Mouse (Mus musculus) midbrain, embryonic 14.5 days (tissue): ENCODE data around the gene Tmem182. TPM values are rescaled to one million over a fixed set of nuclear protein-coding genes. Genes with fewer than 3 reads are reported as not detected.
A peak's percentile ranks its signal among the peaks of the same experiment; 100 is the strongest.

ENCODE experiments used
- ATAC-seq: fragments of 200-750 bp; cut with Nextera tagmentation; 2 replicates; pipeline ENCODE4 v1.8.0; 2017; ENCODE audit warnings: moderate number of reproducible peaks, moderate library complexity; ENCODE audit not compliant: low FRiP score, low TSS enrichment
- DNase-seq: peaks from one replicate; pipeline ENCODE4 v3.0.0-alpha.2; 2015
- H3K27ac ChIP-seq: fragments of 300-500 bp; sonication (generic); replicated peaks from 2 replicates; pipeline ENCODE4 v1.5.1; 2014; ENCODE audit warnings: mild to moderate bottlenecking, low read depth, low read length, moderate library complexity
- H3K27me3 ChIP-seq: fragments of 300-500 bp; sonication (generic); 2 replicates; pipeline ENCODE4 v1.6.1; 2014; ENCODE audit warnings: low read length, control low read depth, mixed read lengths; ENCODE audit not compliant: control insufficient read depth, insufficient read depth
- H3K36me3 ChIP-seq: fragments of 300-500 bp; sonication (generic); 2 replicates; pipeline ENCODE4 v1.6.1; 2014; ENCODE audit warnings: low read length, control low read depth; ENCODE audit not compliant: control insufficient read depth, insufficient read depth
- H3K4me1 ChIP-seq: fragments of 300-500 bp; sonication (generic); 2 replicates; pipeline ENCODE4 v1.6.1; 2014; ENCODE audit warnings: mild to moderate bottlenecking, antibody characterized with exemption, low read length, control low read depth; ENCODE audit not compliant: control insufficient read depth, insufficient read depth
- H3K4me2 ChIP-seq: fragments of 300-500 bp; sonication (generic); 2 replicates; pipeline ENCODE4 v1.6.1; 2014; ENCODE audit warnings: mild to moderate bottlenecking, low read length, moderate library complexity
- H3K4me3 ChIP-seq: fragments of 300-500 bp; sonication (generic); replicated peaks from 2 replicates; pipeline ENCODE4 v1.5.1; 2014; ENCODE audit warnings: low read depth, low read length
- H3K9ac ChIP-seq: fragments of 300-500 bp; sonication (generic); replicated peaks from 2 replicates; pipeline ENCODE4 v1.6.1; 2014; ENCODE audit warnings: mild to moderate bottlenecking, low read length, moderate library complexity
- H3K9me3 ChIP-seq: fragments of 300-500 bp; sonication (generic); 2 replicates; pipeline ENCODE4 v1.6.1; 2016; ENCODE audit warnings: low read length, control low read depth, mixed read lengths; ENCODE audit not compliant: control insufficient read depth
- WGBS: fragments of 180-500 bp; shearing (Covaris S2); extraction: QIAGEN DNeasy Blood & Tissue Kit; methylation state at CpG from one replicate; pipeline ENCODE4 v1.1.7; 2014; 5-methylcytosine and 5-hydroxymethylcytosine counted together
- polyA plus RNA-seq: library from polyadenylated mRNA; unstranded; fragments of >200 nt; fragmentation: Nextera tagmentation; extraction: Ambion mirVana; gene quantifications from 2 replicates; pipeline ENCODE4 v1.2.1, GENCODE M21; 2014

The Tmem182 gene
- polyA plus RNA-seq, 1 experiment from 2014 or later: 0.08 TPM

DNA sequence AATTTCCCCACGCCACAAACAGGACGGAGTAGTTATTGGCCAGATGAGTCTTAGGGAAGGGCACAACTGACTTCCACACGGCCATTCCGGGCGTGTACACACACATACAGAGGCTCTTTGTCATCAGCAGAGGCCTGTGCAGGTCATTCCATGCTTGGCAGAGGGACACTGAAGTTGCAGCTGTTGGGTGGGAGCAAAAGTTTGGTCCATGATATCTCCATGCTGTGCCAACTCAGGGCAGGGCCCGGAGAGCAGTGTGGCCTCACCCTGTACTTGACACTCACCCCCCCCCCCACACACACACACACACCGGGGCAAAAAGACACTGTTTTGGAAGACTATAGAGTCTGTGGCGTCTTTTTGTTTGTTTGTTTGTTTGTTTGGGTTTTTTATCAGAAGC, 35.2 kb downstream of the Tmem182 start:
- H3K4me1 ChIP-seq: no peaks in the 10 kb centered on the region
- 86% methylated on average over 8 of the region's 8 CpGs for WGBS
- H3K27ac ChIP-seq: no peak overlapping the region
- no peaks in the 10 kb centered on the region for H3K9me3 ChIP-seq
- no peak for DNase-seq
- no peak overlapping the region for H3K4me3 ChIP-seq
- no peak for ATAC-seq
- no peak overlapping the region for H3K9ac ChIP-seq
- no peaks in the 10 kb centered on the region for H3K27me3 ChIP-seq
- no peaks in the 10 kb centered on the region for H3K36me3 ChIP-seq
- no peak overlapping the region for H3K4me2 ChIP-seq

DNA sequence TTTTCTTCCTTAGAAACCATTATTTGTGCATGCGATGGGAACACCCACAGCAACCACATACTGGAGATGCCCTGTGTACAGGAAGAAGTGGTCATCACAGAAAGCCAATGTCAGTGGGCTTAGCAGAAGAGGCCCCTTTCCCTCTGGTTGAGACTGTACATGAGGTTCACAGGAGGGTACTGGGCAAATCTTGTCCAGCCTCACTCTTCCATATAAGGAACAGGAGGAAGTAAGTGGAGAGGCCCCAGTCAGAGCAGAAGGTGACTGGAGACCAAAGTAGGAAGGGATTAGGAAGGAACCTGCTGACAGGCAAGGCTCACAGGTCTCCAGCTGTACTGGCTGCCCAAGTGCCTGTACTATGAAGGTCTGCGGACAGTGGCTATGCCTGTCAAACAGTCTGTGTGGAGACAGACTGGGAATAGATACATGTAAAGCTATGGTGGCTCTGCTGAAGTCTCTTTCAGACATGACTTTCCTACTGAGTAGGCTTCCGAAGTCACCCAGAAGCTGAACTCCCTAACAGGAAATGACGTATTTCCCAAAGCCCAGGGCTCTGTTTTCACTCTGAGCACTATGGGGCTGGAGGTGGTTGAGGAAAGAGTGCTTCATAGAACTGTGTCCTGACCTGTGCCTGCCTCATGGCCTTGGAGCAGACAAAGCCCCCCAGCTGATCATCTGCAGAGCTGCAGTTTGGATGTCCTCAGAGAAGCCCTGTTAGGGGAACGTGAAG, 35.8 kb downstream of the Tmem182 start:
- no peaks in the 10 kb centered on the region for H3K9me3 ChIP-seq
- H3K9ac ChIP-seq: no peak overlapping the region
- no peak overlapping the region for H3K4me3 ChIP-seq
- H3K4me2 ChIP-seq: no peak overlapping the region
- WGBS: 84% methylated on average over 5 of the region's 5 CpGs
- H3K36me3 ChIP-seq: no peaks in the 10 kb centered on the region
- no peak overlapping the region for H3K27ac ChIP-seq
- no peaks in the 10 kb centered on the region for H3K4me1 ChIP-seq
- DNase-seq (no peak), ATAC-seq (no peak)
- no peaks in the 10 kb centered on the region for H3K27me3 ChIP-seq

DNA sequence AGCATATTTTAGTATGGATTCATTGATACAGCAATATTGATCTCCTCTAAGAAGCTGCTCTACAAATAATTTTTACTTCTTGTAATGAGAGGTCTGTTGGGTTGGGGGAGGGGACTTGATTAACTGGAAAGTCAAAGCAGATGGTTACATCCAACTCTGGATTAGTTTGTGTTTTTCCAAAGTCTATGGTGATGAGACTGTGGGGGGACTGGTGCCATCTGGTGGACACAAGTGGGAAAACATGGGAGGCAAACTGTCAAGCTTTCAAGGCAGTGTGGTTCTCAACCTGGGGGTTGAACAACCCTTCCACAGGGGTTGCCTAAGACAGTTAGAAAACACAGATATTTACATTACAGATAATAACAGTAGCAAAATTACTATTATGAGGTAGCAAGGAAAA, 39.2 kb downstream of the Tmem182 start:
- DNase-seq: peak; percentile 77
- Histone ChIP-seq H3K9me3 (no peaks in the 10 kb centered on the region), H3K4me3 (no peak overlapping the region), H3K27me3 (no peaks in the 10 kb centered on the region), H3K9ac (no peak overlapping the region), H3K4me1 (no peaks in the 10 kb centered on the region), H3K4me2 (no peak overlapping the region), H3K36me3 (no peaks in the 10 kb centered on the region), H3K27ac (no peak overlapping the region)
- no peak for ATAC-seq

DNA sequence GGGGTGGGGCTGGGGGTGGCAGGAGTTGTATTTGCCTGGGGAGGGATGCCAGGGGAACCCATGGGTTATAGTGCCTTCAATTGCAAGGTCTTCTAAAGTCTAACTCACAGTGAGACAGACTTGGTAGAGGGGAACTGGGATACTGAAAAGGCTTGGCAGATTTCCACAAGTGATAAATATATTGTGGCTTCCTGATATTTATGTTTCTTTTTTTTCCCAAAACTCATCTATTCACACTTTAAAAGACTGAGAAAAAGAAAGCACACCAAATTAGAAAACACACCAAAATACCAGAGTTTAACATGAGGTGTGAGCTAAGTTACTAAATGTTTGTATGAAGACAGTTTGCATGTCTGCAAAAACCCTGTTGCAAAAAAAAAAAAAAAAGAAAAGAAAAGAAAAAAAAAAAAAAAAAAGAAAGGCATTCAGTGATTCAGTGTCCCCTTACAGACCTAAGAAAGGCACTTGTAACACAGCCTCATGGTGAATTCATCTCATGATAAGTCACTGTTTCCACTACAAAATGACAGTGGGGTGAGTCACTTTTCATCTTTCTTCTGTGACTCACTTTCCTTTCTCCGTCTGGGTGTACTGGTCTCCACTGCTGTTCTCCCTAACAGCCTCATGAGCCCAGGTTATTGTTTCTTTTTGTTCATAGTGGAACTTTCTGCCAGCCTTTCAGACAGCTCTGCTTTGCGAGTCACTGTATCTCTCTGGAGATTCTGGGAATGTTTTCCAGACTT, 42.0 kb downstream of the Tmem182 start:
- ATAC-seq (no peak), DNase-seq (no peak)
- H3K9me3 ChIP-seq: no peaks in the 10 kb centered on the region
- no peak overlapping the region for H3K4me2 ChIP-seq
- no peaks in the 10 kb centered on the region for H3K27me3 ChIP-seq
- H3K36me3 ChIP-seq: no peaks in the 10 kb centered on the region
- H3K9ac ChIP-seq: no peak overlapping the region
- no peak overlapping the region for H3K4me3 ChIP-seq
- no peaks in the 10 kb centered on the region for H3K4me1 ChIP-seq
- no peak overlapping the region for H3K27ac ChIP-seq
- 66% methylated on average over 2 of the region's 2 CpGs for WGBS

GRCm38 (mm10) chr1:40851286-40851685, 45.9 kb downstream of the Tmem182 start:
- no peaks in the 10 kb centered on the region for H3K27me3 ChIP-seq
- ATAC-seq (no peak), DNase-seq (no peak)
- no peak overlapping the region for H3K4me3 ChIP-seq
- no peak overlapping the region for H3K9ac ChIP-seq
- H3K36me3 ChIP-seq: no peaks in the 10 kb centered on the region
- H3K4me2 ChIP-seq: no peak overlapping the region
- no peaks in the 10 kb centered on the region for H3K4me1 ChIP-seq
- H3K9me3 ChIP-seq: no peaks in the 10 kb centered on the region
- no peak overlapping the region for H3K27ac ChIP-seq

DNA sequence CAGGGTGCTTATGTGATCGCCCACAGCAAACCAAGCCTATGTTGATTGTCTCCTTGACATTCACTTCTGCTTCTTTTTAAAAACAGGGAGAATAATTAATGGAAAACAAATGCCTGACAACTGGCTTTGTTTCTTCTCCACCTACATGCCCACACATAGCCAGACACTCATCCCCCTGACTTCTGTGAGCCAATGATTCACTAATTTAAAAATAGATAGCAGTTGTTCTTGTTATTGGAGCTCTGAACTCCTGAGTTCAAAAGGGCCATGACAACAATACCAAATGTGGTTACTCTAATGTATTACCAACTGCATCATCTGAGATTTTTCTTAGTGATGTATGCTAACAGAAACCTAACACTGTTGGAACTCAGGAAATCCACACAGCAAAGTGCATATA, 49.9 kb downstream of the Tmem182 start:
- Histone ChIP-seq H3K9ac (no peak overlapping the region), H3K36me3 (no peaks in the 10 kb centered on the region), H3K27ac (no peak overlapping the region), H3K9me3 (no peaks in the 10 kb centered on the region), H3K4me2 (no peak overlapping the region), H3K4me1 (no peaks in the 10 kb centered on the region), H3K4me3 (no peak overlapping the region), H3K27me3 (no peaks in the 10 kb centered on the region)
- WGBS: 94% methylated on average over 1 of the region's 1 CpGs
- DNase-seq: no peak
- no peak for ATAC-seq

DNA sequence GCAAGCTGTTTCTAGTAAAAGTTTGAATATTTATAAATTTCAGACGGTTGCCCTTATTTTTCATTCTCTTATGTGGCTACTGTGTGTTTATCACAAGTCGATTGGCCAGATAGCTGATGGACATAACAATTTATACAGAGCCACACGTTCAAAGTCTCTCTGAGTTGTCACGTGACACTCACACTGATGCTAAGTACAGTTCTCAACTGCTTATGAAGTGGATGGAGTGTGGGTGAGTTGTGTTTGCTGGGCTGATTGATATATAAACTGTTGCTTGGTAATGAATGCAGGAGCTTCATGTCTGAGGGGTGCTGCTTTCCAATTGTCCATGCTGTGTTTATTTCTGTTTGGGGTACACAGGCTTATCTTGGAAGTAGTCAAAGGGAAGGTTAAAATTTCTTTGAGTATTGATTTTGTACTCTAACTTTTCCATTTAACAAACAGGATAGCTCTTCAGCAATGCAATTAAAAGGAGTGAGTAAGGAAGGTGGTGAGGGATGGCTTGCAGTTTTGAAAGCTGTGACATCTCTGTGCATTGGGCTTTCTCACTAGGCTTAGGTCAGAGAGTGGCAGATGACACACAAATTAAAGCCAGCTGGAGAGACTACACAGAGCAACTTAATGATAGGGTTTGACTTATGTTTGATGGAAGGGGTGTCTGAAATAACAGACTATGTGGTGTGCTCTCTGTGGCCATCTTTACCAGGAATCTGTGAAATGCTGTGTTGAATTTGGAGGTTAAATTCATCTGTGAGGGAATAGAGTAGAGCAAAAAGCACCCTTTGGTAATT, 51.6 kb downstream of the Tmem182 start:
- H3K9me3 ChIP-seq: no peaks in the 10 kb centered on the region
- WGBS: 84% methylated on average over 4 of the region's 4 CpGs
- H3K4me1 ChIP-seq: no peaks in the 10 kb centered on the region

GRCm38 (mm10) chr1:40865043-40865442, 59.6 kb downstream of the Tmem182 start:
- Histone ChIP-seq H3K36me3 (no peaks in the 10 kb centered on the region), H3K4me1 (no peaks in the 10 kb centered on the region), H3K27me3 (no peaks in the 10 kb centered on the region), H3K4me2 (no peak overlapping the region), H3K9ac (no peak overlapping the region), H3K4me3 (no peak overlapping the region), H3K9me3 (no peaks in the 10 kb centered on the region), H3K27ac (no peak overlapping the region)
- WGBS: 57% methylated on average over 6 of the region's 6 CpGs
- ATAC-seq (no peak), DNase-seq (peak; percentile 31)

More for the DNA sequence above, 51.6 kb downstream of the Tmem182 start:
- ATAC-seq (no peak), DNase-seq (no peak)
- Histone ChIP-seq H3K27ac (no peak overlapping the region), H3K4me2 (no peak overlapping the region), H3K9ac (no peak overlapping the region), H3K4me3 (no peak overlapping the region), H3K27me3 (no peaks in the 10 kb centered on the region), H3K36me3 (no peaks in the 10 kb centered on the region)
